Mouse (Mus musculus) liver, embryonic 13.5 days (tissue): ENCODE data around the gene Farp2. TPM values are rescaled to one million over a fixed set of nuclear protein-coding genes. Genes with fewer than 3 reads are reported as not detected.

Source experiments
- ATAC-seq: fragments of 200-750 bp; cut with Nextera tagmentation; 2 replicates; pipeline ENCODE4 v1.8.0; 2017; ENCODE audit warnings: low read depth, mild to moderate bottlenecking, moderate number of reproducible peaks, moderate library complexity
- DNase-seq: peaks from one replicate; pipeline ENCODE4 v3.0.0; 2022
- H3K27ac ChIP-seq: fragments of 300-500 bp; sonication (generic); 2 replicates; pipeline ENCODE4 v1.5.1; 2015; ENCODE audit warnings: moderate library complexity, mild to moderate bottlenecking, inconsistent platforms
- H3K27me3 ChIP-seq: fragments of 300-500 bp; sonication (generic); 2 replicates; pipeline ENCODE4 v1.6.1; 2015; ENCODE audit warnings: mild to moderate bottlenecking, inconsistent platforms
- H3K36me3 ChIP-seq: fragments of 300-500 bp; sonication (generic); 2 replicates; pipeline ENCODE4 v1.6.1; 2015; ENCODE audit warnings: mild to moderate bottlenecking, inconsistent platforms
- H3K4me1 ChIP-seq: fragments of 300-500 bp; sonication (generic); replicated peaks from 2 replicates; pipeline ENCODE4 v1.6.1; 2015; ENCODE audit warnings: inconsistent platforms
- H3K4me2 ChIP-seq: fragments of 300-500 bp; sonication (generic); 2 replicates; pipeline ENCODE4 v1.6.1; 2015; ENCODE audit warnings: inconsistent platforms, mild to moderate bottlenecking, moderate library complexity
- H3K4me3 ChIP-seq: fragments of 300-500 bp; sonication (generic); replicated peaks from 2 replicates; pipeline ENCODE4 v1.5.1; 2015; ENCODE audit warnings: mild to moderate bottlenecking, inconsistent platforms
- H3K9ac ChIP-seq: fragments of 300-500 bp; sonication (generic); 2 replicates; pipeline ENCODE4 v1.6.1; 2015; ENCODE audit warnings: mild to moderate bottlenecking, inconsistent platforms
- H3K9me3 ChIP-seq: fragments of 300-500 bp; sonication (generic); replicated peaks from 2 replicates; pipeline ENCODE4 v1.6.1; 2016; ENCODE audit warnings: inconsistent platforms
- WGBS: fragments of 180-500 bp; shearing (Covaris S2); methylation state at CpG from one replicate; pipeline ENCODE4 v1.1.7; 2015; ENCODE audit not compliant: insufficient replicate concordance; 5-methylcytosine and 5-hydroxymethylcytosine counted together
- polyA plus RNA-seq: library from polyadenylated mRNA; unstranded; fragments of >200 nt; fragmentation: Nextera tagmentation; extraction: Ambion mirVana; gene quantifications from 2 replicates; pipeline ENCODE4 v1.2.1, GENCODE M21; 2015

Farp2 gene
- polyA plus RNA-seq, 1 experiment from 2014 or later, result 0.77 TPM

- no peak overlapping the region for H3K4me3 ChIP-seq
- H3K9ac ChIP-seq, result no peak overlapping the region
- no peak overlapping the region for H3K27ac ChIP-seq
- H3K9me3 ChIP-seq, result no peaks in the 10 kb centered on the region
- DNase-seq (no peak), ATAC-seq (no peak)
- H3K4me2 ChIP-seq, result no peak overlapping the region
- 72% methylated on average over 14 of the region's 14 CpGs for WGBS
- H3K4me1 ChIP-seq, result no peaks in the 10 kb centered on the region
- no peaks in the 10 kb centered on the region for H3K27me3 ChIP-seq
- no peaks in the 10 kb centered on the region for H3K36me3 ChIP-seq
Measured at GRCm38 (mm10) chr1:93607090-93608083, 95.5 kb downstream of the Farp2 start.

DNA sequence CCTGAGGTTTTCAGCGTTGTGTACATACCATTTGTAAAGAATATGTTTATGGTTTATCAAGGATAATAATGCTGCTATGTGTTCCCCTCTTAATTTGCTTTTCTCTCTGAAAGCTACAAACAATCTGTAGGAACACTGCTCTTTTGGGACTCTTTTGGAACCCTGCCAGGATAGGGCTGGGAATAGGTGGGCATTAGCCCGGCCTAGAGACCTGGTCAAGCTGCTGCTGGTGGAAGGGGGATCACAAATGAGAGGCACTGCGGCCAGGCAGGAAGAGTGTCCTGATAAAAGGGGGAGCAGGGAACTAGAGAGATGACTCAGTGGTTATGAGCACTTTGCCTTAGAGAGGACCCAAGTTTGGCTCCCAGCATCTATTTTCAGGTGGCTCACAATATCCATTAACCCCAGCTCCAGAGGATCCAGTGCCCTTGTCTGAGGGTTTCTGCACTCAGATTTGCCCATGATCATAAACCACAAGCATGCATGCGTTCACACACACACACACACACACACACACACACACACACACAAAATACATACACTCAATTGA is 96.9 kb downstream of the Farp2 start:
- WGBS, result 57% methylated on average over 4 of the region's 4 CpGs
- Histone ChIP-seq H3K4me3 (no peak overlapping the region), H3K4me1 (no peaks in the 10 kb centered on the region), H3K27me3 (no peaks in the 10 kb centered on the region), H3K36me3 (no peaks in the 10 kb centered on the region), H3K4me2 (no peak overlapping the region), H3K27ac (no peak overlapping the region), H3K9me3 (no peaks in the 10 kb centered on the region), H3K9ac (no peak overlapping the region)
- ATAC-seq (no peak), DNase-seq (no peak)

GRCm38 (mm10) chr1:93609762-93610161 is 97.9 kb downstream of the Farp2 start:
- Histone ChIP-seq H3K4me1 (no peaks in the 10 kb centered on the region), H3K4me3 (no peak overlapping the region), H3K27ac (no peak overlapping the region), H3K27me3 (no peaks in the 10 kb centered on the region), H3K9ac (no peak overlapping the region), H3K9me3 (no peaks in the 10 kb centered on the region), H3K4me2 (no peak overlapping the region), H3K36me3 (no peaks in the 10 kb centered on the region)
- no peak for ATAC-seq
- 75% methylated on average over 8 of the region's 8 CpGs for WGBS
- DNase-seq, result no peak

- no peak for ATAC-seq
- peaks cover 31% of the 10 kb centered on the region for H3K36me3 ChIP-seq
- H3K4me3 ChIP-seq, result no peak overlapping the region
- DNase-seq, result no peak
- H3K27me3 ChIP-seq, result no peaks in the 10 kb centered on the region
- H3K27ac ChIP-seq, result no peak overlapping the region
- no peaks in the 10 kb centered on the region for H3K9me3 ChIP-seq
- no peak overlapping the region for H3K4me2 ChIP-seq
- H3K9ac ChIP-seq, result no peak overlapping the region
- 75% methylated on average over 4 of the region's 4 CpGs for WGBS
- peaks cover 23% of the 10 kb centered on the region for H3K4me1 ChIP-seq
Measured at GRCm38 (mm10) chr1:93618059-93618748, 106.3 kb downstream of the Farp2 start.

GRCm38 (mm10) chr1:93618948-93619347 is 107.1 kb downstream of the Farp2 start:
- H3K4me1 ChIP-seq, result peaks cover 29% of the 10 kb centered on the region
- 0 out of 2 replicates have a peak overlapping the region, but pooled peaks have one; percentile 7 for H3K9ac ChIP-seq
- no peak for DNase-seq
- peak; percentile 80 for ATAC-seq
- no peak overlapping the region for H3K4me2 ChIP-seq
- H3K27ac ChIP-seq, result no peak overlapping the region
- peaks cover 35% of the 10 kb centered on the region for H3K36me3 ChIP-seq
- H3K27me3 ChIP-seq, result no peaks in the 10 kb centered on the region
- no peak overlapping the region for H3K4me3 ChIP-seq
- 36% methylated on average over 5 of the region's 5 CpGs for WGBS
- no peaks in the 10 kb centered on the region for H3K9me3 ChIP-seq

GRCm38 (mm10) chr1:93624502-93624901 is 112.6 kb downstream of the Farp2 start:
- H3K27ac ChIP-seq, result no peak overlapping the region
- H3K4me3 ChIP-seq, result no peak overlapping the region
- peak; percentile 36 for DNase-seq
- H3K36me3 ChIP-seq, result peaks cover 89% of the 10 kb centered on the region
- H3K4me2 ChIP-seq, result no peak overlapping the region
- H3K9ac ChIP-seq, result no peak overlapping the region
- no peaks in the 10 kb centered on the region for H3K27me3 ChIP-seq
- H3K4me1 ChIP-seq, result peaks cover 40% of the 10 kb centered on the region
- ATAC-seq, result peak; percentile 88
- no peaks in the 10 kb centered on the region for H3K9me3 ChIP-seq
- whole genome bisulfite sequencing, result 20% methylated on average over 1 of the region's 1 CpGs

DNA sequence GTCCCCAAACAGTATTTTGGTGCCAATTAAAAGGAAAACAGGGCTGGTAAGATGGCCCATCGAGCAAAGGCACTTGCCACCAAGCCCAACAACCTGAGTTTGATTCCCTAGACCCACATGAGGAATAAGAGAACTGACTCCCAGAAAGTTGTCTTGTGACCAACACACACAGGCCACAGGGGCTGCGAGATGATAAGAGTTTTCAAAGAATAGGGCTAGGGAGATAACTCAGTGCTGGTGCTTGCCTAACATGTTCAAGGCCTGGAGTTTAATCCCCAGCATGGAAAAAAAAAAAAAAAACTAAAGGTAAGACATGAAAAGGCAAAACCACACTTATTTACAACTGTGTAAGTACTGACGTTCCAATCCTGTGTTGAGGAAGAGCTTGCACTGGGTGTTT is 118.9 kb downstream of the Farp2 start:
- ATAC-seq (no peak), DNase-seq (peak; percentile 34)
- peak overlapping the region; percentile 22 for H3K4me2 ChIP-seq
- peaks cover 39% of the 10 kb centered on the region for H3K36me3 ChIP-seq
- peaks cover 54% of the 10 kb centered on the region for H3K4me1 ChIP-seq
- WGBS, result 23% methylated on average over 3 of the region's 3 CpGs
- H3K27me3 ChIP-seq, result no peaks in the 10 kb centered on the region
- H3K4me3 ChIP-seq, result no peak overlapping the region
- no peaks in the 10 kb centered on the region for H3K9me3 ChIP-seq
- no peak overlapping the region for H3K9ac ChIP-seq
- H3K27ac ChIP-seq, result peak overlapping the region; percentile 73

DNA sequence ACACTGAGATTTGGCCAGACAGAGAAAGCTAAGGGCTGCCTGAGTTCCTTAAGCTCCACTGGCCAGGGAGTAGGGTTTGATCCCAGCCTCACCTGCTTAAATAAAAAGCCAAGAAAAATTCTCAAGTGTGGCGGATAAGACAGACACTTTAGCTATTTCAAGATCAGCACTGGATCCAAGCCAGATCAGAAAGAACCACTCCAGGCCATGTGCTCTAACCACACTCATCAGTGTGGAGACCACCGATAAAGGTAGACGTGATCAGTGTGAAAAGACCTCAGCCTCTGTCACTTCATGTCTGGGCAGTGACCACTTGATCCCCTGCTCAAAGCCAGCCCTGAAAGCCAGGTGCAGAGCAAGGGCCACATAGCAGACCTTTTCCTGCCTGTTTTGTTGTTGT is 120.8 kb downstream of the Farp2 start:
- 68% methylated on average over 3 of the region's 3 CpGs for WGBS
- H3K9ac ChIP-seq, result peak overlapping the region; percentile 39

GRCm38 (mm10) chr1:93634481-93634891 is 122.6 kb downstream of the Farp2 start:
- ATAC-seq, result no peak
- Histone ChIP-seq H3K4me2 (peak overlapping the region; percentile 96), H3K9me3 (no peaks in the 10 kb centered on the region), H3K9ac (peak overlapping the region; percentile 94), H3K27ac (peak overlapping the region; percentile 91), H3K27me3 (no peaks in the 10 kb centered on the region), H3K36me3 (0 out of 2 replicates have a peak, but pooled peaks cover 3% of the 10 kb centered on the region), H3K4me1 (peaks cover 54% of the 10 kb centered on the region), H3K4me3 (peak overlapping the region; percentile 97)
- 12% methylated on average over 6 of the region's 6 CpGs for WGBS
- no peak for DNase-seq

More for the DNA sequence above, 120.8 kb downstream of the Farp2 start:
- peaks cover 54% of the 10 kb centered on the region for H3K4me1 ChIP-seq
- no peaks in the 10 kb centered on the region for H3K27me3 ChIP-seq
- H3K9me3 ChIP-seq, result no peaks in the 10 kb centered on the region
- no peak for DNase-seq
- H3K4me3 ChIP-seq, result no peak overlapping the region
- peaks cover 20% of the 10 kb centered on the region for H3K36me3 ChIP-seq
- no peak overlapping the region for H3K27ac ChIP-seq
- ATAC-seq, result no peak
- H3K4me2 ChIP-seq, result no peak overlapping the region

DNA sequence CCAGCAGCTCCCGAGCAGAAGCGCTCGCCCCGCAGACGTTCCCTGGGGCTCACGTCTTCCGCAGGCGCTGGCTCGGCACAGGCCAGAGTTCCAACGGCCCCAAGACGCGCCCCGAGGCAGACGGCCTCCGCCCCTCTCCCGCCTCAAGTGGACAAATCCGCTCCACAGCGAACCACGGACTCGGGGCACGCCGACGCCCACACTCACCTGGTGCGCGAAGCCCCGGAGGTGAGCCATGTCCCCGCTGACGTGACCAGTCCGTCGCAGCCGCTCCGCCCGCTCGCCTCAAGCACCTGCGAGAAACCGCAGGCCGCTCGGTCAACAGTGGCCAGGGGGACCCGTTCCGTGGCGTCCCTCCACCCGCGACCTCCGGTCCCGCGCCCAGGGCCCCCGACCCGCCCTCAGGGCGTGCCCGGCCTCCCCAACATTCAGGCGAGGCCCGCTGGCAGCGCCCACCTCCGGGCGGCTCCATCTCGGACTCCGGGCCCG is 123.3 kb downstream of the Farp2 start:
- Histone ChIP-seq H3K36me3 (0 out of 2 replicates have a peak, but pooled peaks cover 3% of the 10 kb centered on the region), H3K4me1 (peaks cover 51% of the 10 kb centered on the region), H3K9me3 (no peaks in the 10 kb centered on the region), H3K27ac (peak overlapping the region; percentile 91), H3K4me2 (peak overlapping the region; percentile 96), H3K4me3 (peak overlapping the region; percentile 97), H3K9ac (peak overlapping the region; percentile 94), H3K27me3 (no peaks in the 10 kb centered on the region)
- peak; percentile 25 for ATAC-seq
- under 1% methylated on average over 58 of the region's 58 CpGs for WGBS
- DNase-seq, result peak; percentile 57
